Comparison of ENCODE assay signal across 8 mouse cellular contexts in the genomic region with DNA sequence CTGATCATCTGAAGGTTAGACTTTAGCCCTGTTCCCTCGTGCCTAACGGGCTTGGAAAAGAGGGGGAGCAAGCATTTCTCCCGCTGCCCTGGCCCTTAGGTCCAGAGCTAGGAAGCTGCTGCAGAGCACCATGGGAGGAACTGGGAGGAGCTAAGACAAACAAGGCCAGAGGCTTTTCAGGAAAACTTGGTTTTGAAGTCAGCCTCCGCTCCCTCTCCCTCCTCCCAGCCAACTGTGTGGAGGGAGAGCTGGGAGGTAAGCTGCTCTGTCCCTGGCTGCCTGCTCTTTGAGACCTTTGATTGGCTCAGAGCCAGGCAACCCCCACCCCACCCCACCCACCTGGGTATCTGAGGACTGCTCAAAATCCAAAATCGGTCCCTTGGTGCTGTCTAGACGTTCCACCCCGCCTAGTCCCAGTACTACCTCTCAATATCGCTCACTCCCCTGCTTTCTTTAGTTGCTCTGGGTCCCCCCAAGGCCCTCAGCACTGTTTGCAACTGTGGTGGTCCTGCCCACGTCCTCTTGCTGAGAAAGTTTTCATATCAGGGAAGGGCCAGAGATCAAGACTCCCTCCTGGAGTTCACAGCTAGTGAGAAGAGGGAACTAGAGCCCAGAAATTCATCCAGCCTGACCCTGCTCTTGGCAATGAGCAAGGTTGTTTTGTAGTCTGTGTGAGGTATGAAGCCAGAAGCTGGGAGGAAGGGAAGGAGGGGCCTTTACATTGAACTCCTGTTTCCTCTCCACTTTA. TPM values are rescaled to one million over a fixed set of nuclear protein-coding genes. Genes with fewer than 3 reads are reported as not detected.
DNase-seq lines count a peak whose midpoint lies in the region; ATAC-seq and TF ChIP-seq lines count a peak whose summit lies in the region.

No protein-coding gene starts in this region.

- peak overlapping the region; percentile 27 to 57 for H3K4me3 ChIP-seq in MEL (ENCODE audit: control insufficient read depth in 1 of 2, insufficient read depth in 1 of 2, low read depth in 2 of 2, low read length in 2 of 2)
- no peak overlapping the region for H3K4me3 ChIP-seq in lung, postnatal 0 days (ENCODE audit: low read depth, low read length)

- peaks cover 0 to 23% of the 10 kb centered on the region in 2 experiments; a peak in 2 of 4 replicates for H3K36me3 ChIP-seq in MEL (ENCODE audit: control insufficient read depth in 1 of 2, insufficient read depth in 2 of 2, low read length in 2 of 2)
- no peaks in the 10 kb centered on the region for H3K36me3 ChIP-seq in lung, postnatal 0 days (ENCODE audit: insufficient read depth, low read length)

- TF ChIP-seq CTCF in MEL (IDR thresholded peaks at IDR 0.05 in 2 of 3, conservative IDR thresholded peaks at IDR 0.05 in 1 of 3; ENCODE audit: control insufficient read depth in 1 of 3, insufficient read depth in 1 of 3, low read depth in 2 of 3, low read length in 3 of 3, poor library complexity in 1 of 3, severe bottlenecking in 1 of 3): no peak
- no peak for TF ChIP-seq CTCF in lung, postnatal 0 days (IDR thresholded peaks at IDR 0.05)

- TF ChIP-seq POLR2A in MEL (IDR thresholded peaks at IDR 0.05; ENCODE audit: control insufficient read depth in 1 of 2, insufficient read depth in 1 of 2, low read depth in 1 of 2, low read length in 2 of 2, poor library complexity in 1 of 2): peak; percentile 77 to 92

- TF ChIP-seq EP300 in MEL (IDR thresholded peaks at IDR 0.05; ENCODE audit: low read depth in 1 of 2, low read length in 2 of 2): 0 out of 4 replicates have a peak, but pooled peaks of 1 of the 2 experiments have one; percentile 18
- TF ChIP-seq EP300 in lung, postnatal 0 days (IDR thresholded peaks at IDR 0.05): no peak

- WGBS in lung, postnatal 0 days: 7% methylated on average over 9 of the region's 9 CpGs

- H3K9me3 ChIP-seq in MEL (replicated peaks; ENCODE audit: insufficient read depth, low read length): no peaks in the 10 kb centered on the region
- no peaks in the 10 kb centered on the region for H3K9me3 ChIP-seq in lung, postnatal 0 days (ENCODE audit: low read length)

- no peaks in the 10 kb centered on the region for H3K27me3 ChIP-seq in MEL (ENCODE audit: control insufficient read depth in 1 of 2, insufficient read depth in 2 of 2, low read length in 2 of 2)
- no peaks in the 10 kb centered on the region for H3K27me3 ChIP-seq in lung, postnatal 0 days (replicated peaks; ENCODE audit: insufficient read depth, low read length)

- H3K79me2 ChIP-seq in MEL (ENCODE audit: control insufficient read depth, insufficient read depth, low read length, poor library complexity): no peaks in the 10 kb centered on the region; the same call in 1 of the 2 replicates

- H3K27ac ChIP-seq in MEL (ENCODE audit: control insufficient read depth, low read depth, low read length): peak overlapping the region; percentile 81
- H3K27ac ChIP-seq in lung, postnatal 0 days (ENCODE audit: low read length): peak overlapping the region; percentile 96

- no peak for ATAC-seq in lung, postnatal 0 days

- TF ChIP-seq RAD21 in MEL (IDR thresholded peaks at IDR 0.05; ENCODE audit: low read depth, low read length): no peak

- peak; percentile 83 for DNase-seq in MEL (ENCODE audit: low read depth, low spot score)
- DNase-seq in embryo, embryonic 10 days (ENCODE audit: low spot score): peak; percentile 76
- DNase-seq in heart, adult 9 months (ENCODE audit: low spot score in 2 of 2): peak; percentile 86 to 89
- peak; percentile 92 for DNase-seq in kidney, adult 9 months
- DNase-seq in lung, postnatal 0 days (ENCODE audit: low spot score): peak; percentile 89
- peak; percentile 74 for DNase-seq in testis, postnatal 10 days (ENCODE audit: low spot score)
- no peak for DNase-seq in layer of hippocampus, adult 11-12 months (ENCODE audit: low spot score)
- no peak for DNase-seq in spleen, postnatal 10 days (ENCODE audit: low spot score in 2 of 2)

- H3K9ac ChIP-seq in MEL (ENCODE audit: control insufficient read depth, low read depth, low read length, poor library complexity, severe bottlenecking): peak overlapping the region; percentile 74
- H3K9ac ChIP-seq in lung, postnatal 0 days (replicated peaks; ENCODE audit: low read depth): no peak overlapping the region

- no peak overlapping the region for H3K4me2 ChIP-seq in lung, postnatal 0 days (replicated peaks; ENCODE audit: low read depth, low read length)

- peaks cover 15 to 42% of the 10 kb centered on the region in 2 experiments for H3K4me1 ChIP-seq in MEL (ENCODE audit: control insufficient read depth in 1 of 2, insufficient read depth in 2 of 2, low read length in 2 of 2)
- peaks cover 44% of the 10 kb centered on the region for H3K4me1 ChIP-seq in lung, postnatal 0 days (ENCODE audit: insufficient read depth, low read depth, low read length)

TF ChIP-seq in MEL, 35 proteins besides CTCF, POLR2A, EP300 and RAD21 (continues in another document):
- TF ChIP-seq NELFE (IDR thresholded peaks at IDR 0.05; ENCODE audit: low read depth, low read length) (peak; percentile 84), E2F4 (IDR thresholded peaks at IDR 0.05; ENCODE audit: borderline replicate concordance, low read depth, low read length) (no peak), MAZ (IDR thresholded peaks at IDR 0.05; ENCODE audit: low read depth, low read length) (no peak; the same call in none of the 2 replicates), BHLHE40 (IDR thresholded peaks at IDR 0.05; ENCODE audit: borderline replicate concordance, low read depth, low read length) (no peak), MAFK (IDR thresholded peaks at IDR 0.05; ENCODE audit: borderline replicate concordance, low read depth, low read length) (no peak), ETS1 (IDR thresholded peaks at IDR 0.05; ENCODE audit: low read depth, low read length) (peak; percentile 39; the same call in 1 of the 2 replicates), TBP (IDR thresholded peaks at IDR 0.05; ENCODE audit: low read depth, low read length) (peak; percentile 65; the same call in 1 of the 2 replicates), MAX (IDR thresholded peaks at IDR 0.05; ENCODE audit: low read length) (peak; percentile 56), GATA1 (IDR thresholded peaks at IDR 0.05; ENCODE audit: low read depth, low read length) (no peak), NRF1 (IDR thresholded peaks at IDR 0.05; ENCODE audit: insufficient read depth, low read depth, low read length, poor library complexity, severe bottlenecking) (0 out of 2 replicates have a peak, but pooled peaks have one; percentile 21), ZC3H11A (IDR thresholded peaks at IDR 0.05; ENCODE audit: low read depth, low read length) (no peak), SMC3 (IDR thresholded peaks at IDR 0.05; ENCODE audit: low read depth, low read length) (no peak), MEF2A (IDR thresholded peaks at IDR 0.05; ENCODE audit: extremely low read depth, insufficient replicate concordance, low read depth, low read length, poor library complexity, severe bottlenecking) (no peak), TCF12 (IDR thresholded peaks at IDR 0.05; ENCODE audit: low read depth, low read length) (peak; percentile 58), USF1 (IDR thresholded peaks at IDR 0.05; ENCODE audit: low read depth, low read length) (no peak), POLR2AphosphoS5 (IDR thresholded peaks at IDR 0.05; ENCODE audit: borderline replicate concordance, low read depth, low read length) (no peak), ZNF384 (IDR thresholded peaks at IDR 0.05; ENCODE audit: low read depth, low read length) (peak; percentile 61; the same call in 1 of the 2 replicates), ELF1 (IDR thresholded peaks at IDR 0.05; ENCODE audit: low read depth, low read length) (peak; percentile 64), KAT2A (conservative IDR thresholded peaks at IDR 0.05; ENCODE audit: low read depth, low read length) (no peak), MYB (IDR thresholded peaks at IDR 0.05; ENCODE audit: low read depth, low read length) (no peak), TAL1 (IDR thresholded peaks at IDR 0.05; ENCODE audit: low read length) (no peak), RCOR1 (IDR thresholded peaks at IDR 0.05; ENCODE audit: low read depth, low read length) (no peak), ZMIZ1 (IDR thresholded peaks at IDR 0.05; ENCODE audit: low read depth, low read length) (peak; percentile 88; the same call in 1 of the 2 replicates), POLR2AphosphoS2 (IDR thresholded peaks at IDR 0.05; ENCODE audit: low read length) (peak; percentile 76; the same call in 1 of the 2 replicates), MYC (IDR thresholded peaks at IDR 0.05; ENCODE audit: low read depth, low read length) (no peak; the same call in 1 of the 2 replicates), ZKSCAN1 (IDR thresholded peaks at IDR 0.05; ENCODE audit: low read depth, low read length) (no peak), HCFC1 (IDR thresholded peaks at IDR 0.05; ENCODE audit: low read depth, low read length) (peak; percentile 78)

RNA-seq across cellular contexts. Expression of a gene that starts 1.9 kb away (rescaled TPM):
- total RNA-seq in MEL (2012; rRNA removed): 1.9 and 2.0 TPM in 2 replicates
- polyA plus RNA-seq in MEL (2012; ENCODE audit: insufficient read depth in 1 of 2, insufficient read length in 2 of 2, low read depth in 1 of 2, low replicate concordance in 2 of 2, missing spikeins in 1 of 2): 1 to 10 TPM in 1 of 2 experiments, not detected in 1; 5.6 TPM
- polyA plus RNA-seq in lung, postnatal 0 days (2015; fragmentation: Nextera tagmentation; extraction: Ambion mirVana): 6.9 and 8.9 TPM in 2 replicates

RNA-seq across cellular contexts. Expression of a gene that starts 18.3 kb away (rescaled TPM):
- 35.0 and 37.1 TPM in 2 replicates for total RNA-seq in MEL (2012; rRNA removed)
- polyA plus RNA-seq in MEL (2012; ENCODE audit: insufficient read depth in 1 of 2, insufficient read length in 2 of 2, low read depth in 1 of 2, low replicate concordance in 2 of 2, missing spikeins in 1 of 2): 10 to 100 TPM in 1 of 2 experiments, not detected in 1; 49.4 TPM
- 16.3 and 21.3 TPM in 2 replicates for polyA plus RNA-seq in lung, postnatal 0 days (2015; fragmentation: Nextera tagmentation; extraction: Ambion mirVana)

RNA-seq across cellular contexts. Expression of a gene that starts 27.7 kb away (rescaled TPM):
- total RNA-seq in MEL (2012; rRNA removed): 18.2 and 20.9 TPM in 2 replicates
- polyA plus RNA-seq in MEL (2012; ENCODE audit: insufficient read depth in 1 of 2, insufficient read length in 2 of 2, low read depth in 1 of 2, low replicate concordance in 2 of 2, missing spikeins in 1 of 2): 10 to 100 TPM; 58.6 to 61.0 TPM
- 22.7 and 22.9 TPM in 2 replicates for polyA plus RNA-seq in lung, postnatal 0 days (2015; fragmentation: Nextera tagmentation; extraction: Ambion mirVana)

RNA-seq across cellular contexts. Expression of a gene that starts 36.6 kb away (rescaled TPM):
- total RNA-seq in MEL (2012; rRNA removed): 22.0 and 29.6 TPM in 2 replicates
- 10 to 100 TPM in 1 of 2 experiments, not detected in 1; 50.9 TPM for polyA plus RNA-seq in MEL (2012; ENCODE audit: insufficient read depth in 1 of 2, insufficient read length in 2 of 2, low read depth in 1 of 2, low replicate concordance in 2 of 2, missing spikeins in 1 of 2)
- 38.1 and 40.5 TPM in 2 replicates for polyA plus RNA-seq in lung, postnatal 0 days (2015; fragmentation: Nextera tagmentation; extraction: Ambion mirVana)

RNA-seq across cellular contexts. Expression of a gene that starts 47.8 kb away (rescaled TPM):
- 37.5 and 41.4 TPM in 2 replicates for total RNA-seq in MEL (2012; rRNA removed)
- polyA plus RNA-seq in MEL (2012; ENCODE audit: insufficient read depth in 1 of 2, insufficient read length in 2 of 2, low read depth in 1 of 2, low replicate concordance in 2 of 2, missing spikeins in 1 of 2): 10 to 100 TPM in 1 of 2 experiments, not detected in 1; 89.8 TPM
- polyA plus RNA-seq in lung, postnatal 0 days (2015; fragmentation: Nextera tagmentation; extraction: Ambion mirVana): 19.9 and 20.6 TPM in 2 replicates

Comparison
In these comparisons a context has a peak if more than half of its experiments do, and no peak if none do; other contexts are left out.
1. DNase-seq: peak in MEL (single experiment), embryo, embryonic 10 days (single experiment), heart, adult 9 months (2 of 2), kidney, adult 9 months (single experiment), lung, postnatal 0 days (single experiment) and testis, postnatal 10 days (single experiment); none in layer of hippocampus, adult 11-12 months (single experiment) and spleen, postnatal 10 days (0 of 2).